Mouse (Mus musculus): ENCODE data around the gene Rbfox3.

DNA sequence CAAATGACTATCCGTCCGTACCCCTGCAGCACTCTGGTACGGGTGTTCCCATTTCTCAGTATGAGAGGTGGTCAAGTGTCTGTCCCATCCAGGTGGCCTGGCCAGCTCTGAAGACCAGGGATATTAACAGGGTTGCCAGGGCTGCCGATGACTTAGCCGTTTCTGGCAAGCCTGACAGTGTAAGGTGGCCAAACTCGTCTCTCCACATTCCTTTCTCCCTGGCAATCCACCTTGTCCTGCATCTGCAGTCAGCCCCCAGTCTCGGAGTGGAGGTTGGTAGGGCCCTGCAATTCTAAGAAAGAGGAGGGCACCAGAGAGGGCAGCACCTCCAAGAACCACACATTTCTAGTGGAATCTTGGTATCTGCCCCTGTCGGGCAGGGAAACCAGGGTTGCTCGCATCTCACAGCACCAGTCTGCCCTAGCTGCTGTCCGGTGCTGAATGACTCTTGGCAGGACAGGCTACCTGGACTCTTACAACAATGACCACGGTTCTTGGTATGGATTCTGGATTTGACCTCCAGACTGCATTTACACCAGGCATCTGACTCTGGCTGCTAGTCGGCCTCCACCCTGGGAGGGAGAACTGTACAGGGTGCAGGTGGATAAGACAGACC is 370.9 kb downstream of the Rbfox3 start:
- TF ChIP-seq POLR2A (IDR thresholded peaks at IDR 0.05; ENCODE audit: insufficient read length, low read depth) (no peak), USF1 (IDR thresholded peaks at IDR 0.05; ENCODE audit: low read depth) (no peak), REST (IDR thresholded peaks at IDR 0.05; ENCODE audit: insufficient read depth, insufficient read length) (peak; percentile 80)

Measured in myocyte (in vitro differentiated cells).